In genomic region chr11:116100839-116101238, GRCm38 (mm10) we compare ENCODE assay signal across 10 mouse cellular contexts. TPM values are rescaled to one million over a fixed set of nuclear protein-coding genes. Genes with fewer than 3 reads are reported as not detected.
A peak's percentile ranks its signal among the peaks of the same experiment; 100 is the strongest.
DNase-seq lines count a peak whose midpoint lies in the region; ATAC-seq and TF ChIP-seq lines count a peak whose summit lies in the region.
"Had no signal": no experiment of that assay in that cellular context is flagged by ENCODE, and none has a peak within 500 bp of the region (broad histone marks: within the 10 kb centered on the region; RNA-seq: fewer than 3 reads in every experiment).

No protein-coding gene starts in this region.

- no peaks in the 10 kb centered on the region for H3K36me3 ChIP-seq in kidney, adult 2 months (ENCODE audit: control insufficient read depth, insufficient read depth, low read length)
- no peaks in the 10 kb centered on the region for H3K36me3 ChIP-seq in testis, adult 2 months (ENCODE audit: control insufficient read depth, insufficient read depth, low read length)
- H3K36me3 ChIP-seq: midbrain, embryonic 10.5 days had no signal

- DNase-seq in cerebellum, adult 2 months = no peak
- no peak for DNase-seq in cerebellum, adult 8-10 months
- peak; percentile 43 for DNase-seq in kidney, adult 2 months
- no peak for DNase-seq in kidney, adult 11 months
- DNase-seq in testis, postnatal 14 days (ENCODE audit: low spot score) = no peak
- no peak for DNase-seq in embryo, embryonic 10 days (ENCODE audit: low spot score)
- DNase-seq: cerebellum, adult 9-11 months had no signal

- 88% methylated on average over 7 of the region's 7 CpGs for WGBS in cerebellum, adult 2 months
- WGBS in kidney, adult 2 months = 44% methylated on average over 7 of the region's 7 CpGs

- ATAC-seq in megakaryocyte-erythroid progenitor cell, adult 5-6 weeks (replicated peaks; ENCODE audit: low FRiP score, low TSS enrichment, poor library complexity, severe bottlenecking) = no peak

- no peak overlapping the region for H3K4me3 ChIP-seq in cerebellum, adult 2 months (replicated peaks; ENCODE audit: insufficient read depth, low read depth, low read length)
- peak overlapping the region; percentile 39 for H3K4me3 ChIP-seq in kidney, adult 2 months (ENCODE audit: insufficient read depth, low read depth, low read length)
- no peak overlapping the region for H3K4me3 ChIP-seq in testis, adult 2 months (ENCODE audit: control insufficient read depth, low read depth, low read length)
- H3K4me3 ChIP-seq: midbrain, embryonic 10.5 days had no signal

- H3K4me1 ChIP-seq in cerebellum, adult 2 months (ENCODE audit: control insufficient read depth, insufficient read depth, low read length) = no peaks in the 10 kb centered on the region
- peaks cover 49% of the 10 kb centered on the region for H3K4me1 ChIP-seq in kidney, adult 2 months (ENCODE audit: control insufficient read depth, insufficient read depth, low read length)
- H3K4me1 ChIP-seq in testis, adult 2 months (ENCODE audit: control insufficient read depth, insufficient read depth, low read length) = peaks cover 22% of the 10 kb centered on the region

- peak overlapping the region; percentile 64; the same call in 1 of the 2 replicates for H3K27ac ChIP-seq in cerebellum, adult 2 months (ENCODE audit: insufficient read depth, low read length)
- peak overlapping the region; percentile 83 for H3K27ac ChIP-seq in kidney, adult 2 months (ENCODE audit: insufficient read depth, low read depth, low read length)
- peak overlapping the region; percentile 8 for H3K27ac ChIP-seq in testis, adult 2 months (ENCODE audit: control insufficient read depth, insufficient read depth, low read depth, low read length)

- no peak for TF ChIP-seq POLR2A in cerebellum, adult 2 months (IDR thresholded peaks at IDR 0.05; ENCODE audit: borderline replicate concordance, insufficient read depth, low read length)
- TF ChIP-seq POLR2A in kidney, adult 2 months (IDR thresholded peaks at IDR 0.05; ENCODE audit: low read depth, low read length) = no peak
- no peak for TF ChIP-seq POLR2A in testis, adult 2 months (IDR thresholded peaks at IDR 0.05; ENCODE audit: control insufficient read depth, low read depth, low read length)

- no peaks in the 10 kb centered on the region; the same call in 1 of the 2 replicates for H3K27me3 ChIP-seq in cerebellum, adult 2 months (ENCODE audit: control insufficient read depth, insufficient read depth, low read length)
- H3K27me3 ChIP-seq in kidney, adult 2 months (replicated peaks; ENCODE audit: control insufficient read depth, insufficient read depth, low read length) = no peaks in the 10 kb centered on the region
- H3K27me3 ChIP-seq in testis, adult 2 months (ENCODE audit: control insufficient read depth, insufficient read depth, low read length) = no peaks in the 10 kb centered on the region

- TF ChIP-seq CTCF in cerebellum, adult 2 months (IDR thresholded peaks at IDR 0.05; ENCODE audit: borderline replicate concordance, insufficient read depth, low read depth, low read length) = no peak
- TF ChIP-seq CTCF in kidney, adult 2 months (conservative IDR thresholded peaks at IDR 0.05; ENCODE audit: insufficient read depth, insufficient read length, low read depth, low read length) = no peak
- no peak for TF ChIP-seq CTCF in testis, adult 2 months (IDR thresholded peaks at IDR 0.05; ENCODE audit: control insufficient read depth, insufficient read depth, insufficient replicate concordance, low read depth, low read length)

RNA-seq across cellular contexts. Expression of gene Wbp2, which starts 14.0 kb away (rescaled TPM):
- 509 and 539 TPM in 2 replicates for polyA plus RNA-seq in cerebellum, adult 2 months (2012; rRNA removed)
- polyA plus RNA-seq in kidney, adult 2 months (2012; rRNA removed) = 391 and 392 TPM in 2 replicates
- 253 and 269 TPM in 2 replicates for polyA plus RNA-seq in testis, adult 2 months (2012; rRNA removed)
- 57.6 and 94.8 TPM in 2 replicates for total RNA-seq in megakaryocyte-erythroid progenitor cell, adult 5-6 weeks (2014; fragmentation: Nextera tagmentation)
- 21.2 and 23.9 TPM in 2 replicates for total RNA-seq in megakaryocyte-erythroid progenitor cell, adult 5-6 weeks (2017)

RNA-seq across cellular contexts. Expression of gene Unc13d, which starts 23.1 kb away (rescaled TPM):
- polyA plus RNA-seq in cerebellum, adult 2 months (2012; rRNA removed) = 3.8 and 5.7 TPM in 2 replicates
- polyA plus RNA-seq in kidney, adult 2 months (2012; rRNA removed) = 1.1 and 2.4 TPM in 2 replicates
- polyA plus RNA-seq in testis, adult 2 months (2012; rRNA removed) = 3.4 and 3.8 TPM in 2 replicates
- 47.1 and 58.7 TPM in 2 replicates for total RNA-seq in megakaryocyte-erythroid progenitor cell, adult 5-6 weeks (2014; fragmentation: Nextera tagmentation)
- total RNA-seq in megakaryocyte-erythroid progenitor cell, adult 5-6 weeks (2017) = 24.8 and 36.3 TPM in 2 replicates

RNA-seq across cellular contexts. Expression of gene Trim47, which starts 26.2 kb away (rescaled TPM):
- 4.1 TPM in 2 replicates for polyA plus RNA-seq in cerebellum, adult 2 months (2012; rRNA removed)
- polyA plus RNA-seq in kidney, adult 2 months (2012; rRNA removed) = 34.9 and 39.6 TPM in 2 replicates
- polyA plus RNA-seq in testis, adult 2 months (2012; rRNA removed) = 6.6 and 8.3 TPM in 2 replicates
- total RNA-seq in megakaryocyte-erythroid progenitor cell, adult 5-6 weeks (2014; fragmentation: Nextera tagmentation) = 8.7 and 12.2 TPM in 2 replicates
- 2.3 and 6.5 TPM in 2 replicates for total RNA-seq in megakaryocyte-erythroid progenitor cell, adult 5-6 weeks (2017)

RNA-seq across cellular contexts. Expression of gene Trim65, which starts 30.1 kb away (rescaled TPM):
- 7.9 and 9.3 TPM in 2 replicates for polyA plus RNA-seq in cerebellum, adult 2 months (2012; rRNA removed)
- 9.5 and 9.6 TPM in 2 replicates for polyA plus RNA-seq in kidney, adult 2 months (2012; rRNA removed)
- polyA plus RNA-seq in testis, adult 2 months (2012; rRNA removed) = 0.57 and 0.63 TPM in 2 replicates
- total RNA-seq in megakaryocyte-erythroid progenitor cell, adult 5-6 weeks (2014; fragmentation: Nextera tagmentation) = 17.4 and 20.5 TPM in 2 replicates
- 8.2 and 8.3 TPM in 2 replicates for total RNA-seq in megakaryocyte-erythroid progenitor cell, adult 5-6 weeks (2017)

RNA-seq across cellular contexts. Expression of gene Mrpl38, which starts 37.8 kb away (rescaled TPM):
- polyA plus RNA-seq in cerebellum, adult 2 months (2012; rRNA removed) = 61.9 and 66.2 TPM in 2 replicates
- 69.9 and 70.7 TPM in 2 replicates for polyA plus RNA-seq in kidney, adult 2 months (2012; rRNA removed)
- 51.3 and 54.5 TPM in 2 replicates for polyA plus RNA-seq in testis, adult 2 months (2012; rRNA removed)
- 79.8 and 89.1 TPM in 2 replicates for total RNA-seq in megakaryocyte-erythroid progenitor cell, adult 5-6 weeks (2014; fragmentation: Nextera tagmentation)
- total RNA-seq in megakaryocyte-erythroid progenitor cell, adult 5-6 weeks (2017) = 39.6 and 49.6 TPM in 2 replicates

Comparison
In these comparisons a context has a peak if more than half of its experiments do, and no peak if none do; other contexts are left out.
1. H3K27ac ChIP-seq: peak in every context shown above with its lines; median percentile 83 in kidney, adult 2 months; 64 in cerebellum, adult 2 months; 8 in testis, adult 2 months.